Mouse (Mus musculus) CH12F3 (cell line): ENCODE results near the gene Slc6a19.
"Not testable (repeated sequence)": the region's sequence is repeated elsewhere in the genome, so short reads cannot be mapped to it uniquely, and the experiment has no call there.

Source experiments
- in situ Hi-C: fragments of 300-500 bp; cut with MboI; formaldehyde crosslinking; loops from 2 replicates; pipeline ENCODE4 v1.14.3; 2020; ENCODE audit warnings: low sequenced_read_pairs

Gene Slc6a19

GRCm38 (mm10) chr13:73714020-73714419, 9.4 kb upstream of the Slc6a19 start:
- in situ Hi-C loops: no loop called here

- in situ Hi-C loops: no loop called here
Measured at GRCm38 (mm10) chr13:73713204-73713603, 8.5 kb upstream of the Slc6a19 start.

- in situ Hi-C loops: no loop called here
Measured at GRCm38 (mm10) chr13:73712228-73712627, 7.6 kb upstream of the Slc6a19 start.

- in situ Hi-C loops: no loop called here
Measured at GRCm38 (mm10) chr13:73711803-73712202, 7.1 kb upstream of the Slc6a19 start.

GRCm38 (mm10) chr13:73711221-73711620, 6.6 kb upstream of the Slc6a19 start:
- in situ Hi-C loops: no loop called here

- in situ Hi-C loops: no loop called here
Measured at GRCm38 (mm10) chr13:73709491-73709890, 4.8 kb upstream of the Slc6a19 start.

GRCm38 (mm10) chr13:73703486-73703885, 1.2 kb downstream of the Slc6a19 start:
- in situ Hi-C loops: not testable (repeated sequence)

GRCm38 (mm10) chr13:73702776-73703175, 1.9 kb downstream of the Slc6a19 start:
- in situ Hi-C loops: no loop called here

- in situ Hi-C loops: no loop called here
Measured at GRCm38 (mm10) chr13:73701161-73701883, 3.3 kb downstream of the Slc6a19 start.

GRCm38 (mm10) chr13:73700554-73700953, 4.1 kb downstream of the Slc6a19 start:
- in situ Hi-C loops: no loop called here

- in situ Hi-C loops: loop anchor here (10.0 kb wide), 1 partner anchor 55 kb away; no protein-coding TSS in a partner anchor
Measured at GRCm38 (mm10) chr13:73699714-73700113, 5.0 kb downstream of the Slc6a19 start.

GRCm38 (mm10) chr13:73696529-73696928, 8.1 kb downstream of the Slc6a19 start:
- in situ Hi-C loops: loop anchor here (10.0 kb wide), 1 partner anchor 52 kb away; no protein-coding TSS in a partner anchor

GRCm38 (mm10) chr13:73694972-73695371, 9.7 kb downstream of the Slc6a19 start:
- in situ Hi-C loops: loop anchor here (10.0 kb wide), 1 partner anchor 50 kb away; no protein-coding TSS in a partner anchor

GRCm38 (mm10) chr13:73693333-73693732, 11.3 kb downstream of the Slc6a19 start:
- in situ Hi-C loops: loop anchor here (10.0 kb wide), 1 partner anchor 49 kb away; no protein-coding TSS in a partner anchor

GRCm38 (mm10) chr13:73692249-73692868, 12.3 kb downstream of the Slc6a19 start:
- in situ Hi-C loops: loop anchor here (10.0 kb wide), 1 partner anchor 48 kb away; no protein-coding TSS in a partner anchor

- in situ Hi-C loops: no loop called here
Measured at GRCm38 (mm10) chr13:73688934-73689333, 15.7 kb downstream of the Slc6a19 start.

- in situ Hi-C loops: no loop called here
Measured at GRCm38 (mm10) chr13:73687601-73688000, 17.1 kb downstream of the Slc6a19 start.

GRCm38 (mm10) chr13:73685502-73685901, 19.2 kb downstream of the Slc6a19 start:
- in situ Hi-C loops: no loop called here

GRCm38 (mm10) chr13:73684412-73684811, 20.3 kb downstream of the Slc6a19 start:
- in situ Hi-C loops: no loop called here

GRCm38 (mm10) chr13:73683682-73684081, 21.0 kb downstream of the Slc6a19 start:
- in situ Hi-C loops: no loop called here

- in situ Hi-C loops: no loop called here
Measured at GRCm38 (mm10) chr13:73682226-73682625, 22.4 kb downstream of the Slc6a19 start.

GRCm38 (mm10) chr13:73680394-73680793, 24.3 kb downstream of the Slc6a19 start:
- in situ Hi-C loops: no loop called here
